Mouse (Mus musculus) yolk sac, embryonic 10.5 days (tissue): ENCODE measurements at regions not wholly inside any gene's neighbourhood (a gene's known extent, or its start where the extent isn't known, plus 50 kb on each side); places are given as distances from the start of the nearest gene placed in this dataset.

Experiments
- DNase-seq: peaks from one replicate; pipeline ENCODE4 v3.0.0-alpha.2; 2017; ENCODE audit warnings: low spot score

DNA sequence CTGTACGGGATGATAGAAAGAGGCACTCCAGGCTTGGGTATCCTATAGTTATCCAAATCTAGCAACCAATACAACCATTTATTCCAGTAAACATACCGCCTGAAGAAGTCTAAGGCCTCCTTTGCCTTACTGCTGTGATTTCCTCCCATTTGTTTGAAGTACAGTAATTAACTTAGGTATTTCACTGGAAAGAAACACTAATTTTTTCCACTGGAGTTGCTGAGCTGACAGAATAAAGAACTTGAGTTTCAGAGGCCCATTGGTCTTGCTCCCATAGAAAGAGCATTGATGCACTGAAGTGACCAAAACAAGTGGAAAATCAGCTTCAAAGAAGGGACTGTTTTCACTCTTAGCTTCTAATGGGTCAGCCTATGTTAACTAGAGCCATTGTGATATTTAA, 1100.8 kb upstream of the Gm7489 start:
- DNase-seq: no peak

- DNase-seq: no peak
Measured at GRCm38 (mm10) chr15:52785196-52785595, 1099.5 kb upstream of the Gm7489 start.

DNA sequence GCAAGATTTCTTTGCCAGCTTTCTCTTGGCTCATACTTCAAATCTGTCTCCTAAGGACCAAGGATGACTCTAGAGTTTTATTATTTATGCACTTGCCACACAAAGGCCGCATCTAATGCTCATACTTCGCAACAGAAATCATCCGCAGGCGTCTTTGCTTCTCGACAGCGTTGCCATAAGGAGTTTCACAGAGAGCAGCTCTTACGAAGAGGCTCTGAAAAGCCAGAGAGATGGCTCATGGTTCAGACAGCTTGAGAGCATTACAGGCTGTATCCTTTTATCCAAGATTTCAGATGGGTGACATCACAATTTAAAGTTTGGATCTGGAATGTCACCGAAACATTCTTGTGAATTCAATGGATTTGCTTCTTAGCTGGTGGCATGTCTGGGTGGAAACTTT, 1098.7 kb upstream of the Gm7489 start:
- no peak for DNase-seq

DNA sequence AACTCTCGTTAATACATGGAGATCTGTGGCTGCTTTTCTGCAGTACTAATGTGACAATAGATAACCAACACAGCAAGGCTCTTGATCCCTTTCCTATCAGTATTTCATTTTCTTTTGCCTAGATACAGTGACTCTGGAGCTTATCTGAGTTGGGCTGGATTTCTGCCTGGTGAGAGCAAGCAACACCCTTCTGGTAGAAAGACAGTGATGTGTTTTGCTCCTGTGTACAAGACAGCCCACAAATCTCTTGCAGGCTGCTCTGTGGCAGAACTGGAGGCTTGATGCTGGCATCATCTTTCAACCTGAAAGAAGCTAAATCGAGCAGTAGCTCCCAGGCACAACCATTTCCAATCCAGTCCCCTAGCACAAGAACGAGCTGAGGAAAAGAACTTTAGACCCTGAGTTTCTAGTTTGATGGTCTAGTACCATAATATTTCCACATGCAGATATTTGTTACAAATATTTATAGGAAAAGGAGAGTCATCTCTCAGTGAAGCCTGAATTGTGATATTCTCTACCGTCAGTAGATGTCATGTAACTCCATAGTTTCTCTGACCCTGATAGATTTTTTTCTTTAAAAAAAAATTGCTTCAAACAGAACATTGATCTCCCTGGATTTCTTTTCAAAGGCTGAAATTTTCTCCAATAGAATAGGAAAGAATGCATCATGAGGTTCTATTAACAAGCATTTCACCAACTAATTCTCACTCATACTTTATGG, 1079.1 kb upstream of the Gm7489 start:
- no peak for DNase-seq

DNA sequence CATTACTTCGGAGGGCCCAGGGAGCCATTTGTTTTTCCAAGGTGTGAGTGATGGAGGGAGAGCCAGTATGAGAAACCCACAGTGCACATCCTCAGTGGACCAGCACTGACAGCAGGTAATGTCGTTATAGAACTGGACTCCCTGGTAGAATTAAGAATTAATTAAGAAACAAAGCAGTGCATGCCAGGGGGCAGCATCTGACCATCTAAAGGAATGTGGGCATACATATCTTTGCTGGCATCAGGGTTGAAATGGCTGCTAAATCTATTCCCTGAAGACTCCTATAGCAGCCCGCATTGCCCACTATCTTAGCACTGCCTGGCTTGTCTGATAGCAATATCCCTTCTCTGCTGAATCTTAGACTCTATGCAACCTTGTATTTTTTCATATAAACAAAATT, 1076.1 kb upstream of the Gm7489 start:
- DNase-seq: no peak

GRCm38 (mm10) chr15:52820796-52821195, 1063.9 kb upstream of the Gm7489 start:
- DNase-seq: no peak

GRCm38 (mm10) chr15:52836896-52837295, 1047.8 kb upstream of the Gm7489 start:
- DNase-seq: no peak

DNA sequence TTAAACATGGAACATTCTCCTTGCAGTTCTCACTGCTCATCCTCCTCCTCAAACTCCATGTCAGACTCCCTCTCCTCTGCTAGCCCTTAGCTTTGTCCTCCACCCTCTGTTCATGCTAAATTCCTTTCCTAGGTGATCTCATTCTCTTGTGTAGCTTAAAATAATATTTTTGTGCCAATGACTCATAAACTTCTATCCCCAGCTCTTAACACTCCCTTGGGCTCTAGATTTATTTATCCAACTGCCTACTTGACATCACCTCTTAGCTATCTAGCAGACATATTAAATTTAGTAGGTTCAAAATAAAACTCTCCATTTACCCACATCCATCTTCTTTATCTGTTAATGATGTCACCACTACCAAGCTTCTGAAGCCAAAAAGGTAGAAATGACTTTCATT, 1036.6 kb upstream of the Gm7489 start:
- DNase-seq: no peak

- DNase-seq: no peak
Measured at GRCm38 (mm10) chr15:52858682-52859081, 1026.0 kb upstream of the Gm7489 start.

DNA sequence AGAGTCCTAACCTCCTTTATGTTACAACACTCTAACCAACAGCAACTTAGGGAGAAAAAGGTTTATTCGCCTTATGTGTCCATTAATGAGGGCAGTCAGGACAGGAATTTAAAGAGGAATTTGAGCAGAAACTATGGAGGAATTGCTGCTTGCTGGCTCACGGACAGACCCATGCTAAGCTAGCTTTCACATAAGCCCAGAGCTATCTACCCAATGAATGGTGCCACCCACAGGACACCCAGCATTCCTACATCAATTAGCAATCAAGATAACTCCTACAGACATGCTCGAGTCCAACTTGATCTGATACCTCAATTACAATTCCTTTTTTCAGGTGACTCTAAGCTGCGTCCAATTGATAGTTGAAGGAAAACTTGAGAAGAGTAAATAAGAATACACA, 1021.2 kb upstream of the Gm7489 start:
- no peak for DNase-seq

GRCm38 (mm10) chr15:52892244-52892950, 992.3 kb upstream of the Gm7489 start:
- DNase-seq: no peak

DNA sequence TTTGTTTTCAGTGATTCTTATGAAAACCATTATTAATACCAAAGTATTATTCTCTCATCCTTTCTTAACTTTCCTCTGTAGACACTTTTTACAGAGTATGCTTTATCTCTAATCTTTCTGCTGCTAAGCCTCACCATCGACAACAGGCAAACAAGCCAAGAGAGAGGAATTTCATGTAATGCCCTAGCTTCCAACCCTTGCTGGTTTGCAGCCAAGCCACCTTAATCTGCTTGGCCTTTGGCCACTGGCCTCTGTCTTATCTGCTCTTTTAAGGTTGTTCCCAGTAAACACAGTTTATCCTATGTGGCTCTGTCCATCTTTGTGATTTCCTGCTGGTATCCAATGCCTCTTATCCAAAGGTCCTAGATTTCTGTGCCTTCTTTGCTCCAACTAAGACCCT, 986.6 kb upstream of the Gm7489 start:
- DNase-seq: no peak

GRCm38 (mm10) chr15:52899403-52899802, 985.3 kb upstream of the Gm7489 start:
- DNase-seq: no peak

- no peak for DNase-seq
Measured at GRCm38 (mm10) chr15:52899822-52900221, 984.9 kb upstream of the Gm7489 start.

DNA sequence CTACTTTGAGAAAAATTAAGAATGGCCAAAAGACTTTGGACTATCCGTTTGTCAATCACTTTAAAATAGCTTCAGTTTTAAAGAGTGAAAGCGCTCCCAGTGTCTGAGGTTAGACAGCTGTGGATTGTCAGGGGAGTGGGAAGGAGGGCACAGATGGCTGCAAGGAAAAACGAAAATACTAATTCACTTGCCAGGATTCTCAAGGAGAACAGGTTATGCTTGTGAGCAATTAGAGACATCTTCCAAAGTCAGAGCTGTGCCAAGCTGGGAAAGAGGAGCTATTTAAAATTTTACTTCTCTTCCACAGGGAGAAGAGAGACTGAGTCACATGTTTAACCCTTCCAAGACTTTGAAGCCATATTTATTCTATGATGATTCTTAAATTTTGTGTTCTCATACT, 979.5 kb upstream of the Gm7489 start:
- DNase-seq: no peak

DNA sequence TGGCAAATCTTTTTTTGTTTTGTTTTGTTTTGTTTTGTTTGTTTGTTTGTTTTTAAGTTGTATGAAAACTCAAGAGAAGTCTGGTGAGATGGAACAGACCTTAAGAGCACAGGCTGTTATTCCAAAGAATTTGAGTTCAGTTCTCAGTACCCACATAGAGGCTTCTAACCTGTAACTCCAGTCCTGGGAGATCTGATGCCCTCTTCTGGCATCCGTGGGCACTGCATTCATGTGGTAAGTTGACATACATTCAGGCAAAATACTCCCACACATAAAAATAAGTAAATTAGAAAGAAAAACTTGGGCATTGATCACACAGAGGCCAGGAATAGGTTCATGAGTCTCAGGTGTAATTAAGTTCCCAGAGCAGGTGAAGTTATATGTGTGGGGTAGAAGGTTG, 977.5 kb upstream of the Gm7489 start:
- DNase-seq: no peak

GRCm38 (mm10) chr15:52922277-52922676, 962.4 kb upstream of the Gm7489 start:
- no peak for DNase-seq

DNA sequence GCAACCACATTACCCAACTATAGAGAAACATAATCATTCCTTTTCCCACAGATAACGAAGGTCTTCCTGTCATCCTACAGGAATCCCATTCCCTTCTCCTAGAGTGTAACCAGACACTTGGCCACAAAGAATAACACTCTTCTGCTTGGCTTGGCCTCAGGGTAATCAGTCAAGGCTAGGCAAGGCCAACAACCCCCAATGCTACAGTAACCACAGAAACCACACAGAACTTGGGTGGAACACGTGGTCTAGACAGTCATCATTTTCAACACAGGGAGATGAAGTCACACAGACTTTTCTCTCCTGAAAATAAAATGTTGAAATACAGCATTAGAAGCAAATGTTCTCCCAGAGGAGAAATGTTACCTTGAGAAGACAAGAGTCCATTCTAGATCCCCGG, 956.3 kb upstream of the Gm7489 start:
- DNase-seq: peak; percentile 26

DNA sequence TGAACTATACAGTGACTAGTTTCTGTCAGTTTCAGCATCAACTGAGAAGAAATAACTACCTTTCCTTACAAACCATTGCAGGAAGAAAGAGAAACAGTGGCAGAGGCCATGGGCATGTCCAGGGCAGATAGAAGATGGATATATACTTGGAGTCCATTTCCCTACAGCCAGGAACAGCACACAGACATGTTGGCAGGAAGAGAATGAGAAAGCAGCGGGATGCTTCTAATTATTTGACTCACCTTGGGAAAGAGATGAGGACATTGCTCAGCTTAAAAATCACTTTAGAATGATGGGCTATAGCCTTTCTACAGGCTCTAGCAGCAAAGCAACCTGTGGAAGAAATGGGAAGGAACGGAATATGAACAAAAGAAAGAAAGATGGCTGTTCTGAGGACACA, 947.6 kb upstream of the Gm7489 start:
- no peak for DNase-seq

DNA sequence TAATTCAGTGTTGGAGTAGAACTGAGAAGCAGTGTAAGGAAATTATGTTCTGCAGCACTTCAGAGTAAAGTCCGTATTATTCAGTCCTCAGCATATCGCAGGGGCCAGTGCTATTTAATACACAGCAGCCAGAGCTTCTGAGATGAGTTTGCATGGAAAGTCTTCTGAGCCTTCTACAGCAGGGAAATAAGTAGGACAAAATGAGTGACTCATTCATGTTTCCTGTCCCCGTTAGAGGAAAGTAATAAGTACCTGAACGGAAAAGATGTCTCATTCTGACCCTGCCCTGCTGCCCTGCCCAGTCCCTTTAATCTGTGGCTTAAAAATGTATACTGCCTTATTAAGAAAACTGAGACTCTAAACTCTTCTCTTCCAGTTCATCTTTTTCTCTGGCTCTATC, 940.1 kb upstream of the Gm7489 start:
- no peak for DNase-seq

GRCm38 (mm10) chr15:52948196-52948595, 936.5 kb upstream of the Gm7489 start:
- DNase-seq: no peak

DNA sequence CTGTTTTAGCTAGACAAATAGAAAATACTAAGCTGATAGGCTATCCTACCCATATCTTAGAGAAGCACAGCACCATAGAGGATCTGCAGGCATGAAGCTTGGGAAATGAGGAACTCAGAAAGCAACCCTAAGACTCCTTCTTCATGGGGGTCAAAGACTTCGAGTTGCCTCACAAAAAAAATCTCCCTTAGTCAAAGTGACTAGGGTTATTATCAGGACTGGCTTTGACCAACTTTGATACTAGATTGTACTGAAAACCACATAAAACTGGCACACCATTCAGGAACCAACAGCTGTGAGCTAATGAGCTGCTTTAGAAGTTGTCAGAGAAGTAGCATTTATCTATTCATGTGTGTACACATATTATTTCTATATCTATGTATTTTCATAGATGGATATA, 931.2 kb upstream of the Gm7489 start:
- DNase-seq: no peak

DNA sequence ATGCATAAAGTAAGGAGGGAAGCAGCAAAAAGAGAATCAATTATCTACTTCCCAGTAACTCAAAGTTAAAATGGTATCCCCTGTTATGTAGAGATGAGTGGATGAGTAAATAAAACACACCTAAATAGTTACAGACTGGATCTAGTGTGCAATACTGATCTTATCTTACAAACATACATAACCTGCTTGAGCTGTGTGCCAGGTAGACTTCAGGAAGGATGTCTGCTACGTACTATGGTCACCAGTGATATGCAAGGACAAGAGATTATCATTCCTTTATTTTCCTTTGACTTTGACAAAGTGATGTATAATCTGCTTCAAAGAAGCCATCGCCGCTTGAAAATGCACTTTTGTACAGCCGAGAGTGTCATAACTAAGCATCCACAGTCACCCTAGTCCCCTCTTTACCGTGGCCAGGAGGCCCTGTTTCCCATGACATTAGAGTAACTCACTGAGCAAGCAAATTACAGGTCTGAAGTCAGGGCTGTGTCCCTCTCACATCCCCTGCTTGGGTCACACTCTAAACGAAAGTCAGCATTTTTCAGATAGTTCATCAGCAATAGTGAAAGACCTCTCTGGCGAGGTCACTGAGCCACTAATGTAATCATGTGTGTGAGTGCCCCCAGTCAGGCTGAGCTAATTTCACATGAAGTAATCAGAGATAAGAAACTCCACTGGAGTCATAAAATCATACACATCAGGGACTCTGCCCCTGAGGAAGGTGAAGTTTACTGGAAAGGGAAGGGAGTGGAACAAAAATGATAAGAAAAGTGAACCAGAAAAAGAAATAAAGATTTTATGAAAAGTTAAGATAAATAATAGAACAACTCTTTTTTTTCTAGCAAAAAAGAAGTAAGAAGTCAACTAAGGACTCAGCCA, 929.8 kb upstream of the Gm7489 start:
- no peak for DNase-seq
